Mouse (Mus musculus): ENCODE measurements around the gene Mcoln2. TPM values are rescaled to one million over a fixed set of nuclear protein-coding genes. Genes with fewer than 3 reads are reported as not detected.

The Mcoln2 gene
- polyA plus RNA-seq, 1 experiment from 2014 or later: 0.88 TPM

- Histone ChIP-seq H3K9me3 (no peaks in the 10 kb centered on the region), H3K36me3 (no peaks in the 10 kb centered on the region), H3K9ac (no peak overlapping the region), H3K4me1 (no peaks in the 10 kb centered on the region), H3K4me2 (replicated peaks) (no peak overlapping the region), H3K4me3 (no peak overlapping the region), H3K27me3 (no peaks in the 10 kb centered on the region), H3K27ac (no peak overlapping the region)
- WGBS: 78% methylated on average over 1 of the region's 1 CpGs
- no peak for ATAC-seq (ENCODE audit: insufficient number of reproducible peaks, insufficient read depth, low FRiP score, low TSS enrichment)
Measured at GRCm38 (mm10) chr3:146244630-146245029, 95.0 kb downstream of the Mcoln2 start.

Other genes with a start within 250 kb of the Mcoln2 start
- 44.9 and 52.7 TPM in 2 replicates for gene Bcl10, start 227.0 kb upstream of the Mcoln2 start, polyA plus RNA-seq (2016; fragmentation: Nextera tagmentation; extraction: Ambion mirVana)
- gene 2410004B18Rik, start 211.8 kb upstream of the Mcoln2 start, polyA plus RNA-seq (2016; fragmentation: Nextera tagmentation; extraction: Ambion mirVana): 50.4 and 54.2 TPM in 2 replicates
- 2.9 and 3.0 TPM in 2 replicates for gene Syde2, start 162.0 kb upstream of the Mcoln2 start, polyA plus RNA-seq (2016; fragmentation: Nextera tagmentation; extraction: Ambion mirVana)
- 0.14 and 0.17 TPM in 2 replicates for gene Wdr63, start 41.7 kb upstream of the Mcoln2 start, polyA plus RNA-seq (2016; fragmentation: Nextera tagmentation; extraction: Ambion mirVana)
- gene Mcoln3, start 32.4 kb upstream of the Mcoln2 start, polyA plus RNA-seq (2016; fragmentation: Nextera tagmentation; extraction: Ambion mirVana): 5.3 and 5.8 TPM in 2 replicates
- 1.4 and 1.6 TPM in 2 replicates for gene Lpar3, start 71.1 kb downstream of the Mcoln2 start, polyA plus RNA-seq (2016; fragmentation: Nextera tagmentation; extraction: Ambion mirVana)

All from embryonic facial prominence, embryonic 12.5 days (tissue).